Mouse (Mus musculus) liver, embryonic 16.5 days (tissue): ENCODE measurements around the gene Alox15. TPM values are rescaled to one million over a fixed set of nuclear protein-coding genes. Genes with fewer than 3 reads are reported as not detected.

Experiments
- ATAC-seq: fragments of 200-750 bp; cut with Nextera tagmentation; 2 replicates; pipeline ENCODE4 v1.8.0; 2017; ENCODE audit warnings: low read depth, mild to moderate bottlenecking, moderate number of reproducible peaks, moderate library complexity
- H3K27ac ChIP-seq: fragments of 300-500 bp; sonication (generic); 2 replicates; pipeline ENCODE4 v1.5.1; 2014; ENCODE audit warnings: mild to moderate bottlenecking, low read length
- H3K27me3 ChIP-seq: fragments of 300-500 bp; sonication (generic); 2 replicates; pipeline ENCODE4 v1.6.1; 2014; ENCODE audit warnings: low read depth, low read length, mixed read lengths; ENCODE audit not compliant: control insufficient read depth, insufficient read depth
- H3K36me3 ChIP-seq: fragments of 300-500 bp; sonication (generic); 2 replicates; pipeline ENCODE4 v1.6.1; 2014; ENCODE audit warnings: mild to moderate bottlenecking; ENCODE audit not compliant: control insufficient read depth, insufficient read depth
- H3K4me1 ChIP-seq: fragments of 300-500 bp; sonication (generic); 2 replicates; pipeline ENCODE4 v1.6.1; 2014; ENCODE audit warnings: low read depth, low read length, mixed read lengths; ENCODE audit not compliant: control insufficient read depth
- H3K4me2 ChIP-seq: fragments of 300-500 bp; sonication (generic); 2 replicates; pipeline ENCODE4 v1.6.1; 2014; ENCODE audit warnings: low read depth, low read length, mixed read lengths
- H3K4me3 ChIP-seq: fragments of 300-500 bp; sonication (generic); 2 replicates; pipeline ENCODE4 v1.5.1; 2014; ENCODE audit warnings: low read depth, mild to moderate bottlenecking, low read length
- H3K9ac ChIP-seq: fragments of 300-500 bp; sonication (generic); 2 replicates; pipeline ENCODE4 v1.6.1; 2014; ENCODE audit warnings: low read depth, low read length
- H3K9me3 ChIP-seq: fragments of 300-500 bp; sonication (generic); replicated peaks from 2 replicates; pipeline ENCODE4 v1.6.1; 2016; ENCODE audit warnings: low read length; ENCODE audit not compliant: control insufficient read depth
- WGBS: fragments of 180-500 bp; shearing (Covaris S2); extraction: QIAGEN DNeasy Blood & Tissue Kit; methylation state at CpG from one replicate; pipeline ENCODE4 v1.1.7; 2014; ENCODE audit not compliant: insufficient replicate concordance; 5-methylcytosine and 5-hydroxymethylcytosine counted together
- polyA plus RNA-seq: library from polyadenylated mRNA; unstranded; fragments of >200 nt; fragmentation: Nextera tagmentation; extraction: Ambion mirVana; gene quantifications from 2 replicates; pipeline ENCODE4 v1.2.1, GENCODE M21; 2015

The Alox15 gene
- polyA plus RNA-seq, 1 experiment from 2014 or later = 1.7 TPM

DNA sequence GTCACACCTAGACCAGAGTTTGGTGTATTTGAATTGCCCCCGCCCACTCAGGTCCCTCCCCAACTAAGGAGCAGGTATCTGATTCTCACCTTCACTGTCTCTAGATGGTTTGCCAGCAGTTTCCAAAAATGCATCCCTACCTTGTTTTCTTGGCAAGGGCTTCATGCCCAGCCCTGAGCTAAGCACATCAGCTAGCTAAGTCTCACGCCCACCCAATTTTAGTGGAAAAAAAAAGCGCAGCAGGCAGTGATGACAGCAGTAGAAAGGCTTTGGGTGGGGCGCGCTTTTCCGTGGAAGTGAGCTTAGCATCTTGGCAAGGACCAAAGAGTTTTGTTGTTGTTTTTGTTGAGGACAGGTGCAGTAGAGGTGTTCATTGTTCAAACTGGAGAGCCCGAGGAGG, 29.3 kb downstream of the Alox15 start, which contains the start of gene Alox12e:
Alox12e (minus strand) TSS at position 101 of the 400 bp plus-strand sequence.
- 29% methylated on average over 7 of the region's 7 CpGs for WGBS
- Histone ChIP-seq H3K4me1 (no peaks in the 10 kb centered on the region), H3K4me2 (no peak within 1 kb of the TSS), H3K9me3 (no peaks in the 10 kb centered on the region), H3K4me3 (no peak within 1 kb of the TSS), H3K36me3 (no peaks in the 10 kb centered on the region), H3K27me3 (peaks cover 25% of the 10 kb centered on the region), H3K9ac (no peak within 1 kb of the TSS), H3K27ac (no peak within 1 kb of the TSS)
- no peak for ATAC-seq

DNA sequence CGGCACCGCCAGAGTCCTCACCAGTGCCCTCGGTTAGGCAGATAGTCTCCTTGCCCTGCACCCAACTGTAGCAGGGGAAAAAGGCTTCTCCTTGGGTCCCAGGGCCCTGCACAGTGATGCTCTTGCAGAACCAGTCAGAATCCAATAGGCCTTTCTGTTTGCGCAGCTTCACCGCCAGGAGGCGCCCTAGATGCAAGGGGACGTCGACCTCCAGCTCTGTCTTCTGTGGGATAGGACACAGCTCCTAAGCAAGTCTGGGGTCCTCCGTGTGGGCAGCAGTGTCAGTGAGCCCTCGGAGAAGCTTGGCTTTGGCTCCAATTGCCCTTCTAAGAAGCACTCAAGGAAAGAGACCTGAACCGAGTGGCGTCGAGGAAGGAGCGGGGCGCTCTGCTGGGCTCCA, 30.2 kb downstream of the Alox15 start:
- whole genome bisulfite sequencing = 9% methylated on average over 15 of the region's 15 CpGs

DNA sequence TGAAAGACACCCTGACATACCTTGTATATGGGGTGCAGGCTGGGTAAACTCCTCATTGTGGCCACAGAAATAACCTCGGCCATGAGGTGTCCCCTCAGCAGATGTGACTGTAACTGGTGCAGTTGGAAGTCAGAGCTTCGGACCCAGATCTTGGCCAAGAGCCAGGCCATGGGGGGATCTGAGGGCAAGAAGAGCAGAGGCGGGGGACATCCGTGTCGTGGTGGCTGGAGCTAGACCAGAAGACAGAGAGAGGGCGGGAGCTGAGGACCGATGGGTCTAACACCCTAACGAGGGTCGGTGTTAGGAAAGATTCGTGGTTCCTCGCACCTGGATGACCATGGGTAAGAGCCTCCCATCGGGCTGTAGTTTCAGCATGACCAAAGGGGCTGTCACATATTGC, 32.2 kb downstream of the Alox15 start:
- H3K4me3 ChIP-seq = no peak overlapping the region
- WGBS = 54% methylated on average over 12 of the region's 12 CpGs
- H3K36me3 ChIP-seq = no peaks in the 10 kb centered on the region
- no peaks in the 10 kb centered on the region for H3K9me3 ChIP-seq
- H3K27ac ChIP-seq = no peak overlapping the region
- ATAC-seq = no peak
- no peak overlapping the region for H3K9ac ChIP-seq
- peaks cover 25% of the 10 kb centered on the region for H3K27me3 ChIP-seq
- no peaks in the 10 kb centered on the region for H3K4me1 ChIP-seq
- H3K4me2 ChIP-seq = no peak overlapping the region

More for the DNA sequence above, 30.2 kb downstream of the Alox15 start:
- Histone ChIP-seq H3K36me3 (no peaks in the 10 kb centered on the region), H3K9me3 (no peaks in the 10 kb centered on the region), H3K27ac (no peak overlapping the region), H3K4me2 (no peak overlapping the region), H3K9ac (no peak overlapping the region), H3K4me1 (no peaks in the 10 kb centered on the region), H3K4me3 (no peak overlapping the region), H3K27me3 (peaks cover 25% of the 10 kb centered on the region)
- ATAC-seq = no peak

DNA sequence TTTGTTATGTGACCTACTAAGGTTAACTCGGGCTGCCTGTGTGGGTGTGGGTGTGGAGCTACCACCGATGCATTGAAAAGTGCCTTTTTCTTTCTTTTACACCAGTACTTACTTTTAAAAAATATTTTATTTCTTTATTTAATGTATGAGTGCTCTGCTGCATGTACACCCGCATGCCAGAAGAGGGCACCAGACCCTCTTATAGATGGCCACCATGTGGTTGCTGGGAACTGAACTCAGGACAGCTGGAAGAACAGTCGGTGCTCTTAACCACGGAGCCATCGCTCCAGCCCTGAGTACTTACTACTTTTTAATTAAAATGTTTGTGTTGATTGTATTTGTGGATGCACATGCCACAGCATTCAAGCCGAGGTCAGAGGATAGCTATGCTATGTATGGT, 38.0 kb downstream of the Alox15 start:
- no peak overlapping the region for H3K27ac ChIP-seq
- no peaks in the 10 kb centered on the region for H3K36me3 ChIP-seq
- WGBS = 21% methylated on average over 7 of the region's 7 CpGs
- H3K4me3 ChIP-seq = no peak overlapping the region
- no peak overlapping the region for H3K9ac ChIP-seq
- H3K9me3 ChIP-seq = no peaks in the 10 kb centered on the region
- no peaks in the 10 kb centered on the region for H3K27me3 ChIP-seq
- no peaks in the 10 kb centered on the region for H3K4me1 ChIP-seq
- ATAC-seq = no peak
- no peak overlapping the region for H3K4me2 ChIP-seq

DNA sequence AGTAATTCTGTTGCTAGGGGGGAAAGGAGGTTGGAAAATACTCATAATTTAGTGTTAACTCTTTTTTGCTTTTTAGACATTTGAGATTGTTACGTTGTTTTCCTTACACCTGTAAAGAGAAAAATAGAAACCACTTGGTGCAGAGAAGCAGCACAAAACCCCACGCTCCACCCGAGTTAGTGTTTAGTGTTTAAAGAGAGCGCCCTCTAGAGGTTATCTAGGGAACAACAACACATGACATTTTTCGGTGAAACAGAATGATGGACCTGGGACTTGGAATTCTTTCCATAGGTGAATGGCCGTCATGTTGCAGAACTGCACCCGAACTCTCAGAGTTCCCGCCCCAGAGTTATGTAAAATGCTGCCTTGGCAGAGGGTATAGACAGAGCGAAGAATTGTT, 42.5 kb downstream of the Alox15 start:
- ATAC-seq = no peak
- H3K9me3 ChIP-seq = no peaks in the 10 kb centered on the region

DNA sequence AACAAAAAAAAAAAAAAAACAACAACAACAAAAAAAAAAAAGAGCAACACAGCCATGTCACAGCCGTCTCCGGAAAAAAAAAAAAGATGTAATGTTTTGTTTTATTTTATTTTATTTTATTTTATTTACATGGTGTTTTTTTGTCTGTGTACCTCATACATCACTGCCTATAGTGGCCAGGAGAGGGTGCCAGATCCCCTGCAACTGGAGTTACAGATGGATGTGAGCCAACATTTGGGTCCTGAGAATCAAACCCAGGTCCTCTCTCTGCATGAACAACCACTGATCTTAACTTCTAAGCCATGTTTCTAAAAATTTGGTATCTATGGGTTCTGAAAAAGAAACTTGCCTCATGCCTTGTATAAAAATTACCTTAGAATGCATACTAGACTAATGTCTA, 43.5 kb downstream of the Alox15 start:
- Histone ChIP-seq H3K4me1 (no peaks in the 10 kb centered on the region), H3K4me2 (no peak overlapping the region), H3K4me3 (no peak overlapping the region), H3K9ac (no peak overlapping the region), H3K9me3 (no peaks in the 10 kb centered on the region), H3K36me3 (no peaks in the 10 kb centered on the region), H3K27ac (no peak overlapping the region), H3K27me3 (no peaks in the 10 kb centered on the region)
- no peak for ATAC-seq
- WGBS = 67% methylated on average over 2 of the region's 2 CpGs

More for the DNA sequence above, 42.5 kb downstream of the Alox15 start:
- WGBS = 13% methylated on average over 9 of the region's 9 CpGs
- Histone ChIP-seq H3K4me3 (no peak overlapping the region), H3K4me1 (no peaks in the 10 kb centered on the region), H3K9ac (no peak overlapping the region), H3K4me2 (no peak overlapping the region), H3K36me3 (no peaks in the 10 kb centered on the region), H3K27me3 (no peaks in the 10 kb centered on the region), H3K27ac (no peak overlapping the region)

DNA sequence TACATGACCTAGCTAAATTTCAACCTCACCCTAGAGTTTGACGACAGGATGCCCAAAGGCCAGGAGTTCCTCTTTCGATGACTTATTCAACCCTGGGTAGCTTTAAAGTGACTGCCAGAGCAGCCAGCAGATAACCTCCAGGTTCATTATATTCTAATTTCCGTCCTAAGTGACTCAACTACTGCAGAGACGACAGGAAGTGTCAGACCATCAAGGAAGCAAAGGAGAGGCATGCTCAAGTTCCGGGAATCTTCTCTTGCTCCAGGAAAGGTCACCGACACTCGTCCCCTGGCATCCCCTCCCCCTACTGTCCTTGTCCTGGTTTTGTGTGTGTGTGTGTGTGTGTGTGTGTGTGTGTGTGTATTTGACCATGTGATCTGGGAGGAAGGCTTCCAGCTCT, 45.7 kb downstream of the Alox15 start:
- Histone ChIP-seq H3K9me3 (no peaks in the 10 kb centered on the region), H3K27me3 (no peaks in the 10 kb centered on the region), H3K4me3 (no peak overlapping the region), H3K27ac (no peak overlapping the region), H3K36me3 (no peaks in the 10 kb centered on the region), H3K4me2 (no peak overlapping the region), H3K9ac (no peak overlapping the region), H3K4me1 (no peaks in the 10 kb centered on the region)
- ATAC-seq = peak; percentile 16; the same call in 1 of the 2 replicates
- 17% methylated on average over 7 of the region's 7 CpGs for WGBS

DNA sequence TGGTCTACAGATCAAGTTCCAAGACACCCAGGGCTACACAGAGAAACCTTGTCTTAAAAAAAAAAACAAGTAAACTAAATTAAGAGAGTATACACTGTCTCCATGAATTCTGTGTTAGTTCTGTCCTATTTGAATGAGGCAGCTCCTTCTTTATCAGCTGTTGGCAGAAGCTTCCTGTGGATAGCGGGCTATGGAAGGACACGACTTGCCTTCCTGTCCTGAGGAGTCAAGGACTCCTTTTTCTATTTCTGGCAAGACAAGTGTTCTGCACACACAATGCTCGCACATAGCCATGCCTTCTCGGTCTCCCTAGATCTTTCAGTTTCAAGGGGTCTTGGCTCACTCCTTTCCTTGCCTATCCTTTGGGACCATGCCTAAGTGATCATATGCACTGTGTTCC, 49.5 kb downstream of the Alox15 start:
- no peak overlapping the region for H3K27ac ChIP-seq
- no peak for ATAC-seq
- H3K4me1 ChIP-seq = no peaks in the 10 kb centered on the region
- H3K9me3 ChIP-seq = no peaks in the 10 kb centered on the region
- 30% methylated on average over 4 of the region's 4 CpGs for WGBS
- no peak overlapping the region for H3K4me2 ChIP-seq
- no peak overlapping the region for H3K4me3 ChIP-seq
- no peaks in the 10 kb centered on the region for H3K27me3 ChIP-seq
- H3K36me3 ChIP-seq = no peaks in the 10 kb centered on the region
- H3K9ac ChIP-seq = no peak overlapping the region

DNA sequence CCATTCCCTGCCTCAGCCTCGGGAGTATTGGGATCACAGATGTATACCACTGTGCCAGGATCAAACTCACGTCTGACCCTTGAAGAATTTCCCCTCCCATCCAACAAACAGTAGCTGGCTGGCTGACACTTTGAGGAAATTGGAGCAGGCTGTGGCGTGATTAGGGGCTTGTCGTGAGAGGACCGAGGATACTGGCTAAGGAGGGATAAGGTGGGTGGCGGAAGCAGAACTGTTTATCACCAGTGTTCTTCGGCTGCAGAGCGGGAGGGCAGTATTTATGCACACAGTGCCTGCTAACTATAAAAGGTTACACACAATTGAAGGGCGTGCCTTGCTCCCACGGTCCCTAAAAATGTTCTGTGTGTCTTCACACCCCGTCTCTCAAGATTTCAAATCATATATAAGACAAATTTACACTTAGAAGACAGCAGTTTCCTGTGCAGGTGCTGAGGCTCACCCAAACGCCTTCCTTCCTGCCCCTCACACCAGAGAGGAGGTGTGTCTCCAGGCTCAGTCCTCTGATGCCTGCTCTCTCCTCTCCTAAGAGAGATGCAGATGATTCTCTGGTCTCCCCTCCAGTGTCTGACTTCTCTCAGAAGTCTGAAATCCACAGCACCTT, 53.9 kb downstream of the Alox15 start:
- ATAC-seq = no peak
- no peak overlapping the region for H3K4me2 ChIP-seq

More for the DNA sequence above, 53.9 kb downstream of the Alox15 start:
- 6% methylated on average over 12 of the region's 12 CpGs for WGBS
- H3K9me3 ChIP-seq = no peaks in the 10 kb centered on the region
- no peak overlapping the region for H3K4me3 ChIP-seq
- H3K9ac ChIP-seq = no peak overlapping the region
- H3K27ac ChIP-seq = no peak overlapping the region
- no peaks in the 10 kb centered on the region for H3K27me3 ChIP-seq
- no peaks in the 10 kb centered on the region for H3K4me1 ChIP-seq
- no peaks in the 10 kb centered on the region for H3K36me3 ChIP-seq
